Mouse (Mus musculus) MEL-GATA-1-ER (cell line): ENCODE results near the gene Mfap3l.
"Not testable (repeated sequence)": the region's sequence is repeated elsewhere in the genome, so short reads cannot be mapped to it uniquely, and the experiment has no call there.

Experiments used
- DNase-seq: peaks from one replicate; pipeline ENCODE4 v3.0.0-alpha.2; 2012; ENCODE audit warnings: low read depth; ENCODE audit errors: extremely low read depth

The Mfap3l gene

DNA sequence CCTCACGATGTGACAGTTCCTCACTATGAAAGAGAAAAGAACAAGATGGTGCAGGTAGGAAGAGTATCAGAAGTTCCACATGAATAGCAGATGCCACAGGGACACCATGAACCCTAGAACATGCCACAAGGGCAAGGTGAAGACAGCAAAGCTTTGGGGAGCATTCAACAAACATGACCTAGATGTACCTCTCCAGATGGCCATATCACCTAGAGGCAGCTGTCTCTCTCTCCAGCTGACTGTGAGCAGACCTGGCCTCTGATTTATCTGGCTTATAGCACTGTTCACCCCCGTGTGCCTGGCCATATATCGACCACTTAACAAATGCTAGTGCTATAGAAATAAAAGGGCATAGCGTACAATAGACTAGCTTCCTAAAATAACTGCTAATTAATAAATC, 17.5 kb downstream of the Mfap3l start:
- no peak for DNase-seq

DNA sequence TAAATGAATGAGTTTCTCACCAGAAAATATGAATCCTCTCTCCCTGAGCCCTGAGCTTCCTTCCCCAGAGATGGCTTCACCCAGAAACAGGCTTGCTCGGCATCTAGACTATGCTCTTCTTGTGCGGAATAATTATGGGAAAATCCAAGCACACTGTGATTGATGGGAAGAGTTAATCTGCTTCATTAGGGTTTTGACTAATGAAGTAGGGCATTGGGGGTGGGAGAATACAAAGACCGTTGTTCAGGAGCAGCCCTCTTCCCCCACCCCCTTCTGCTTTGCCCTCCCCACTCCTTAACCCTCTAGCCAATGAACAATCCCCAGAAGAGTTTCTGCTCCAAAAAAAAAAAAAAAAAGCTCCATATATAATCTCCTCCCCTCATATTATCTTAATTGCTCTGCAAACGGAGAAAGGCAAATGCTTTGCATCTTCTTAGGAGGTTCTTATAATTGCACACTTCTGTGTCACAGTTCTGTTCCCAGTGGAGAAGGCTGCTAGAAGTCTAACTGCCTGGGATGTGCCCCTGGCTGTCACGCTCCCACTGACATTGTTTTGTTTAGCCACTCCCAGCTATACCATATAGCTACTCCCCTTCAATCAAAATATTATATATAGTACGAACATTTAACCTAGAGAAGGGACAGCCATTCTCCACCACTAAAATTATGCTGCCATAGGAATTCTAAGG, 24.9 kb downstream of the Mfap3l start:
- DNase-seq = no peak

- no peak for DNase-seq
Observed at GRCm38 (mm10) chr8:60658114-60658500, 25.5 kb downstream of the Mfap3l start.

DNA sequence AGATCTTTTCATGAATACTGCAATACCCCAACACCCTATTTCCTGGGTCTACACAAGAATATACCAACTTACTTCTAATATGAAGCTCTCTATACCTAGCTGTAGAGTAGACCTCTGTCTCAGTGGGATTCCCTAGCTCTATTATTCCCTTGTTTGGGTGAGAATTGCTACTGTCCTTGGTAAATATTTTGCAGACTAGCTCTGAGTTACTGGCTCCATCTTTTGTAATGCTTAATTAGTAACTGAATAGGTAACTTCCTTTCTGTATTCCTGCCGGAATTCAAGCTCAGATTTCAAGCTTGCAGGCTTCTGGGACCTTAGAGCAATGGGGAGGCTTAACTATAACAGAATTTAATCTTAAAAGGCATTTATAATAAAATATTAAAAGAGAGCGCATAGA, 26.1 kb downstream of the Mfap3l start:
- not testable (repeated sequence) for DNase-seq

- no peak for DNase-seq
Observed at GRCm38 (mm10) chr8:60659721-60660120, 27.1 kb downstream of the Mfap3l start.

GRCm38 (mm10) chr8:60661191-60661590, 28.6 kb downstream of the Mfap3l start:
- DNase-seq = no peak

DNA sequence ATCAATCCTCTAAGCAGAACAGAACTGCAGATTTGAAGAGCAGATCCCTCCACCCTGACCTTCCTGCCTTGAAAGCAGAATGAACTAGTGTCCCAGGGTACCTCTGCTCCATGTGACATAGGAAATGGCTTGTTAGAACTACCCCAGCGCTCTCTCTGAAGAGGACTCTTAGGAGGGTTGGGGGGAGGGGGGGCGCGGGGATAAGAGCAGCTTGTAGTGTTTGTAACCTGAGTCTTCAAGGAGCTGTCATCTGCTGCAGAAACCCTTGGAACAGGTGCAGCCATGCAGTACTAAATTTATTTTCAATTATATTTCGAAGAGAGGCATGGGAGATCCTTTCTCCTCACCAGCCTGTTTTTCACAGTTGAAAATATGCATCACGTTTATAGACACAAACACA, 30.9 kb downstream of the Mfap3l start:
- DNase-seq = no peak

GRCm38 (mm10) chr8:60665821-60666220, 33.2 kb downstream of the Mfap3l start:
- no peak for DNase-seq

DNA sequence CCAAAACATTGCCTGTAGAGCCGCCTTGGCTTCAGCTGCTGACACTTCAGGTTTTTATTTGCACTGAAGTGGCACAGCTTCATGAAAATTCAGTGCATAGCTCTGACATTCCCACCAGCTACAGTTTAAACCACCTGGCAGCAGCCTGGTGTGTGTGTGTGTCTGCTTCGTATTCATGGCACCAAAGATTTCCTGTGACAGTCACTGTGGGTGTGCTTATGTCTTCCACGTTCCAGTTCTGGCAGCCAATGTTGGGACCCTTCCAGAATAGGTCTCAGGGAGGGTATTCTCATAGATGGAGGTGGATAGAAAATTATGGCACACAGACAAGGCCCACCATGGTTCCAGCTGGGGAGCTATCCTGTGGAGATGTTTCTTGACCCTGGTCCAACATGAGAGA, 34.2 kb downstream of the Mfap3l start:
- no peak for DNase-seq

- no peak for DNase-seq
Observed at GRCm38 (mm10) chr8:60678590-60678989, 46.0 kb downstream of the Mfap3l start.

DNA sequence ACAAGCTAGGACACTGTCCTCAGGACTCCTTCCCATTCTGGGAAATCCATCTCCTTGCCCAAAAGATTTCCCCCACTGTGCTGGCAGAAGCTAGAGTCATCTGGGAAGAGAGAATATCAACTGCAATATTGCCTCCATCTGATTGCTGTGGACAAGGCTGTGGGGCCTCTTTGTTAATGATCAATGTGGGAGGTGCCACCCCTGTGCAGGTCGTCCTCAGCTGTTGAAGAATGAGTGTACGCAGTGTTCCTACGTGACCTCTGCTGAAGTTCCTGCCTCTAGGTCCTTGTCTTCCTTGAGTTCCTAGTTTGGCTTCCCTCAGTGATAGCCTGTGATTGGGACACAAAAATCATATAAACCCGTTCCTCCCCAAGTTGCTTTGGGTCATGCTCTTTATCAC, 49.2 kb downstream of the Mfap3l start:
- no peak for DNase-seq

DNA sequence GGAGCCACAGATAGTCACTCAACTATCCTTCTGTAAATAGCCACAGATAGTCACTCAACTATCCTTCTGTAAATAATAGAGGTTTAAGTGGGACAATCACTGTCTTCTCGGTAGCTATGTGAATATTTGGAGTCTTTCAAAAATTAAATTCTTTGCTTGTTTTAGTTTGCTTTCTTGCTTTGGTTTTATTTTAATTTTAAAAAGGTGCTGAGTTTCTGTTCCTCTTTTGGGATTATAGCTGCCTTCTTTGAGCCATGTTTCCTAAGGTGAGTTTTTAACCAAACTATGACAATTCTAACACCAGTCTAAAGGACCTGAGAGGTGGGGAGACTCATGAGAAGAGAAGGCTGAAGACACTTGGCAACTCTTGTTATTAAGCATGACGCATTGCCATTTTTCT, 49.7 kb downstream of the Mfap3l start:
- no peak for DNase-seq

GRCm38 (mm10) chr8:60711516-60712086, 79.0 kb downstream of the Mfap3l start:
- DNase-seq = no peak

GRCm38 (mm10) chr8:60714724-60715123, 82.1 kb downstream of the Mfap3l start:
- no peak for DNase-seq

DNA sequence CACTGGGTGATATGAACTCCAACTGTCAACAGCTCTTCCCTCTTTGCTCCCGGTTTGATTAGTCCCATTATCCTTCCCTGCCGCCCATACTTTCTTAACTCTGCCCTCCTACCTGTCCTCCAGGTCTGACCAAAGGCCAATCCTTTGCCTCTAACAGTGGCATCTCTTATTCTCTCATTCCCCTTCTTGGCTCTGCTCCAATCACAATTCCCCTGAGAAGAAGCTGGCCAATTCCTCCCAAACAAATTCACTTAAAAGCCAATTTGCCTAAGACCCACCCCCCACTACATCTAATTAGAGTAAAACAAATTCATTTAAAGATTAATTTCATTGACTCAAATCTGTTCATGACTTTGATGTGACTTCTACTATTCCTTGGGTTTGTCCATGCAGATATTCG, 86.1 kb downstream of the Mfap3l start:
- DNase-seq = no peak
